Mouse (Mus musculus): ENCODE results near the gene Hdac2.

Hdac2 gene

GRCm38 (mm10) chr10:36974086-36974675, at the start of gene Hdac2:
Gene Hdac2, plus strand, starts transcription at chr10:36974544.
- DNase-seq (ENCODE audit: low read depth): peak; percentile 85

GRCm38 (mm10) chr10:36928212-36928611, 46.1 kb upstream of the Hdac2 start:
- no peak for DNase-seq (ENCODE audit: low read depth)

GRCm38 (mm10) chr10:36935863-36936262, 38.5 kb upstream of the Hdac2 start:
- no peak for DNase-seq (ENCODE audit: low read depth)

- DNase-seq (ENCODE audit: low read depth): no peak
Observed at GRCm38 (mm10) chr10:36936271-36936670, 38.1 kb upstream of the Hdac2 start.

GRCm38 (mm10) chr10:36951742-36952141, 22.6 kb upstream of the Hdac2 start:
- DNase-seq (ENCODE audit: low read depth): no peak

GRCm38 (mm10) chr10:36952622-36953021, 21.7 kb upstream of the Hdac2 start:
- DNase-seq (ENCODE audit: low read depth): no peak

GRCm38 (mm10) chr10:36959563-36960110, 14.7 kb upstream of the Hdac2 start:
- DNase-seq (ENCODE audit: low read depth): no peak

GRCm38 (mm10) chr10:36964406-36964805, 9.9 kb upstream of the Hdac2 start:
- DNase-seq (ENCODE audit: low read depth): peak; percentile 40

GRCm38 (mm10) chr10:36974676-36975520, 554 bp downstream of the Hdac2 start:
- peak; percentile 58 for DNase-seq (ENCODE audit: low read depth)

- no peak for DNase-seq (ENCODE audit: low read depth)
Observed at GRCm38 (mm10) chr10:36981866-36982265, 7.5 kb downstream of the Hdac2 start.

- DNase-seq (ENCODE audit: low read depth): no peak
Observed at GRCm38 (mm10) chr10:36992149-36992548, 17.8 kb downstream of the Hdac2 start.

GRCm38 (mm10) chr10:37000839-37001238, 26.5 kb downstream of the Hdac2 start:
- no peak for DNase-seq (ENCODE audit: low read depth)

GRCm38 (mm10) chr10:37014274-37015107, 40.1 kb downstream of the Hdac2 start:
- peak; percentile 77 for DNase-seq (ENCODE audit: low read depth)

- no peak for DNase-seq (ENCODE audit: low read depth)
Observed at GRCm38 (mm10) chr10:37015729-37016128, 41.4 kb downstream of the Hdac2 start.

GRCm38 (mm10) chr10:37016200-37016599, 41.9 kb downstream of the Hdac2 start:
- no peak for DNase-seq (ENCODE audit: low read depth)

GRCm38 (mm10) chr10:37024301-37024700, 50.0 kb downstream of the Hdac2 start:
- DNase-seq (ENCODE audit: low read depth): no peak

- DNase-seq (ENCODE audit: low read depth): no peak
Observed at GRCm38 (mm10) chr10:37028651-37029050, 54.3 kb downstream of the Hdac2 start.

GRCm38 (mm10) chr10:37035090-37035497, 60.8 kb downstream of the Hdac2 start:
- DNase-seq (ENCODE audit: low read depth): no peak

- DNase-seq (ENCODE audit: low read depth): no peak
Observed at GRCm38 (mm10) chr10:37047661-37048098, 73.3 kb downstream of the Hdac2 start.

All from 416B (cell line).